Mouse (Mus musculus) intestine, embryonic 14.5 days (tissue): Measurements from ENCODE around the gene Tnpo1. TPM values are rescaled to one million over a fixed set of nuclear protein-coding genes. Genes with fewer than 3 reads are reported as not detected.
"Not testable (repeated sequence)": the region's sequence is repeated elsewhere in the genome, so short reads cannot be mapped to it uniquely, and the experiment has no call there.

ENCODE experiments used
- ATAC-seq: fragments of 200-750 bp; cut with Nextera tagmentation; replicated peaks from 2 replicates; pipeline ENCODE4 v1.8.0; 2017; ENCODE audit warnings: low read depth, moderate number of reproducible peaks, moderate TSS enrichment, moderate library complexity; ENCODE audit not compliant: low FRiP score, low TSS enrichment
- DNase-seq: peaks from one replicate; pipeline ENCODE4 v3.0.0-alpha.2; 2018; ENCODE audit warnings: low spot score
- H3K27ac ChIP-seq: fragments of 300-500 bp; sonication (generic); 2 replicates; pipeline ENCODE4 v1.5.1; 2014; ENCODE audit warnings: low read depth, mild to moderate bottlenecking, control low read depth
- H3K27me3 ChIP-seq: fragments of 300-500 bp; sonication (generic); replicated peaks from 2 replicates; pipeline ENCODE4 v1.6.1; 2014; ENCODE audit warnings: low read length, control low read depth; ENCODE audit not compliant: control insufficient read depth, insufficient read depth
- H3K36me3 ChIP-seq: fragments of 300-500 bp; sonication (generic); 2 replicates; pipeline ENCODE4 v1.6.1; 2014; ENCODE audit warnings: low read length, control low read depth; ENCODE audit not compliant: control insufficient read depth, insufficient read depth
- H3K4me1 ChIP-seq: fragments of 300-500 bp; sonication (generic); replicated peaks from 2 replicates; pipeline ENCODE4 v1.6.1; 2014; ENCODE audit warnings: low read length, control low read depth, mixed read lengths; ENCODE audit not compliant: control insufficient read depth, insufficient read depth
- H3K4me2 ChIP-seq: fragments of 300-500 bp; sonication (generic); 2 replicates; pipeline ENCODE4 v1.6.1; 2014; ENCODE audit warnings: low read length
- H3K4me3 ChIP-seq: fragments of 300-500 bp; sonication (generic); 2 replicates; pipeline ENCODE4 v1.5.1; 2014; ENCODE audit warnings: low read depth, low read length, control low read depth, mixed read lengths
- H3K9ac ChIP-seq: fragments of 300-500 bp; sonication (generic); 2 replicates; pipeline ENCODE4 v1.6.1; 2014; ENCODE audit warnings: mild to moderate bottlenecking, low read length
- H3K9me3 ChIP-seq: fragments of 300-500 bp; sonication (generic); 2 replicates; pipeline ENCODE4 v1.6.1; 2016; ENCODE audit warnings: low read length, control low read depth; ENCODE audit not compliant: control insufficient read depth
- WGBS: fragments of 180-500 bp; shearing (Covaris S2); extraction: QIAGEN DNeasy Blood & Tissue Kit; methylation state at CpG from one replicate; pipeline ENCODE4 v1.1.7; 2014; 5-methylcytosine and 5-hydroxymethylcytosine counted together
- polyA plus RNA-seq: library from polyadenylated mRNA; unstranded; fragments of >200 nt; fragmentation: Nextera tagmentation; extraction: Ambion mirVana; gene quantifications from 2 replicates; pipeline ENCODE4 v1.2.1, GENCODE M21; 2014

The Tnpo1 gene
- polyA plus RNA-seq, 1 experiment from 2014 or later, result 53.1 TPM

- ATAC-seq (no peak), DNase-seq (no peak)
- WGBS, result 86% methylated on average over 5 of the region's 5 CpGs
- Histone ChIP-seq H3K4me3 (no peak overlapping the region), H3K36me3 (peaks cover 26% of the 10 kb centered on the region), H3K27me3 (no peaks in the 10 kb centered on the region), H3K9me3 (no peaks in the 10 kb centered on the region), H3K4me1 (no peaks in the 10 kb centered on the region), H3K4me2 (no peak overlapping the region), H3K27ac (no peak overlapping the region), H3K9ac (no peak overlapping the region)
Measured at GRCm38 (mm10) chr13:98835740-98836139, 90.4 kb downstream of the Tnpo1 start.

- Histone ChIP-seq H3K4me3 (no peak overlapping the region), H3K4me1 (no peaks in the 10 kb centered on the region), H3K27ac (no peak overlapping the region), H3K4me2 (no peak overlapping the region), H3K9me3 (no peaks in the 10 kb centered on the region), H3K27me3 (no peaks in the 10 kb centered on the region), H3K9ac (no peak overlapping the region), H3K36me3 (peaks cover 16% of the 10 kb centered on the region)
- DNase-seq, result no peak
- no peak for ATAC-seq
- WGBS, result 81% methylated on average over 3 of the region's 3 CpGs
Measured at GRCm38 (mm10) chr13:98834723-98835122, 91.5 kb downstream of the Tnpo1 start.

- H3K4me1 ChIP-seq, result no peaks in the 10 kb centered on the region
- ATAC-seq, result 0 out of 2 replicates have a peak, but pooled peaks have one; percentile 39
- 45% methylated on average over 1 of the region's 1 CpGs for WGBS
Measured at GRCm38 (mm10) chr13:98834199-98834598, 92.0 kb downstream of the Tnpo1 start.

DNA sequence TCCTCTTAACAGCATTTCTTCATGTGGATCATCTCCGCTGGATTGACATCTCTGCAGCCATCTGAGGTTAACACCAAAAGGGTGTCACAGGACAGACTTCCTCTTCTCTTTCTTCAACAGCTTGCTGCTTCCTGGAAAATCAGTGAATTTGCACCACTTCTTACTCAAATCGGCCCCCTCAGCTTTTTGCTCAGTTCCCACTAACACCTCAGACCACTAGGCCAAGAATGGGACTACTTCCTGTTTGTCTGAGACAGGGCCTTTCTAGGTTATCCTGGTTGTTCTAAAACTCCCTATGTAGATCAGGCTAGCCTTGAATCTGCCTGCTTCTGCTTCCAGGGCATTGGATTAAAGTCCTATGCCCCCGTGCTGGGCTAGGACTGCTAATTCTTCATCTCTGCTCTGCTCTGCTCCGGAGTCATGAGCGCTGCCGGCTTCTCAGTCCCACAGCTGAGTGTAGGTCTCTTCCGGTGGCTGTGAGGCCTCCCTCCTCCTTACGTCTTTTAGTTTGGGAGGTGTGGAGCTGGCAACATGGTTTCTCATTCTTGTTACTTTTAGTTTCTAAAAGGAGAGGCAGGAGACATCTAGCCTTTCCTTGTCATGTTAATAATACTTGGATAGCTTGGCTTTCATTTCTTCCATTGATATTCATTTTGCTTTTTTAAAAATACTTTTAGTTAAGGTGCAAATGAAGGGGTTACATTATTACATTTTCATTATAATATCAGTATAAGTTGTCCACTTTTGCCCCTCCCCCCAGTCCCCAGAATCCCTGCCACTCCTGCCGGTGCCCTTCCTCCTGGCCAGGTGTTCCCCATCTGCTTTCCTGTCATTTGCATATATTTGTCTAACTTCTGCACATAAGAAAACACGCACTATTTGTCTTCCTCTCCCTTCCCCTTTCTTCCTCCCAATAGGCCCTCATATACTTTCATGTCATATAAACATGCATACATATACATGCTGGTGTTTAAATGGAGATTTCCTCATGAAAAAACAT lies 93.4 kb downstream of the Tnpo1 start:
- ATAC-seq, result no peak
- 75% methylated on average over 10 of the region's 10 CpGs for WGBS
- peaks cover 5% of the 10 kb centered on the region; the same call in 1 of the 2 replicates for H3K36me3 ChIP-seq
- H3K4me1 ChIP-seq, result no peaks in the 10 kb centered on the region
- H3K27me3 ChIP-seq, result no peaks in the 10 kb centered on the region
- H3K9me3 ChIP-seq, result no peaks in the 10 kb centered on the region
- no peak for DNase-seq
- H3K27ac ChIP-seq, result no peak overlapping the region
- no peak overlapping the region for H3K4me3 ChIP-seq
- no peak overlapping the region for H3K9ac ChIP-seq
- no peak overlapping the region for H3K4me2 ChIP-seq

More at GRCm38 (mm10) chr13:98834199-98834598, 92.0 kb downstream of the Tnpo1 start:
- no peak overlapping the region for H3K4me2 ChIP-seq
- H3K36me3 ChIP-seq, result peaks cover 13% of the 10 kb centered on the region
- no peak overlapping the region for H3K4me3 ChIP-seq
- no peak overlapping the region for H3K9ac ChIP-seq
- DNase-seq, result no peak
- H3K27ac ChIP-seq, result no peak overlapping the region
- no peaks in the 10 kb centered on the region for H3K27me3 ChIP-seq
- H3K9me3 ChIP-seq, result no peaks in the 10 kb centered on the region

- not testable (repeated sequence) for H3K36me3 ChIP-seq, H3K4me3 ChIP-seq, H3K27me3 ChIP-seq, ATAC-seq, H3K4me1 ChIP-seq, H3K27ac ChIP-seq, H3K4me2 ChIP-seq, DNase-seq, H3K9me3 ChIP-seq, H3K9ac ChIP-seq
- WGBS, result 94% methylated on average over 6 of the region's 6 CpGs
Measured at GRCm38 (mm10) chr13:98829026-98829425, 97.2 kb downstream of the Tnpo1 start.

DNA sequence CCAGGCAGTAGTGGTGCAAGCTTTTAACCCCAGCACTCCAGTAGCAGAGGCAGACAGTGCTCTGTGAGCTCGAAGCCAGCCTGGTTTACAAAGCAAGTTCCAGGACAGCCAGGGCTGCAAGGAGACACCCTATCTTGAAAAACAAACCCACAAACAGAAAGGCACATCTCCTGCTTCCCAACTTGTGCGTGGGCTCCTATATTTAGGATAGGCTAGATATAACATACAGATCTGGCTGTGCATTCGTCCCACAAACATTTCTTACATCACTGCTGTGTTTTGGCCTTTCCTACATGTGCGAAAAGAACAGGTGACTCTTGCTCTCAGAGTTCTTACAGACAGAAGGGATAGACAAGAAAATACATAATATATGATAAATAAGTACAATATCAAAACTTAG lies 100.6 kb downstream of the Tnpo1 start:
- no peak overlapping the region for H3K4me2 ChIP-seq
- H3K4me1 ChIP-seq, result no peaks in the 10 kb centered on the region
- ATAC-seq, result no peak
- WGBS, result 73% methylated on average over 4 of the region's 4 CpGs
- no peak for DNase-seq
- H3K27ac ChIP-seq, result no peak overlapping the region
- no peaks in the 10 kb centered on the region for H3K27me3 ChIP-seq
- H3K9ac ChIP-seq, result no peak overlapping the region
- no peak overlapping the region for H3K4me3 ChIP-seq
- no peaks in the 10 kb centered on the region for H3K36me3 ChIP-seq
- H3K9me3 ChIP-seq, result no peaks in the 10 kb centered on the region

- Histone ChIP-seq H3K4me3 (no peak overlapping the region), H3K4me1 (0 out of 2 replicates have a peak, but pooled peaks cover 2% of the 10 kb centered on the region), H3K27me3 (no peaks in the 10 kb centered on the region), H3K27ac (no peak overlapping the region; the same call in 1 of the 2 replicates), H3K4me2 (no peak overlapping the region), H3K36me3 (no peaks in the 10 kb centered on the region), H3K9ac (no peak overlapping the region), H3K9me3 (no peaks in the 10 kb centered on the region)
- DNase-seq (no peak), ATAC-seq (no peak)
- 54% methylated on average over 2 of the region's 2 CpGs for WGBS
Measured at GRCm38 (mm10) chr13:98819094-98819493, 107.1 kb downstream of the Tnpo1 start.

DNA sequence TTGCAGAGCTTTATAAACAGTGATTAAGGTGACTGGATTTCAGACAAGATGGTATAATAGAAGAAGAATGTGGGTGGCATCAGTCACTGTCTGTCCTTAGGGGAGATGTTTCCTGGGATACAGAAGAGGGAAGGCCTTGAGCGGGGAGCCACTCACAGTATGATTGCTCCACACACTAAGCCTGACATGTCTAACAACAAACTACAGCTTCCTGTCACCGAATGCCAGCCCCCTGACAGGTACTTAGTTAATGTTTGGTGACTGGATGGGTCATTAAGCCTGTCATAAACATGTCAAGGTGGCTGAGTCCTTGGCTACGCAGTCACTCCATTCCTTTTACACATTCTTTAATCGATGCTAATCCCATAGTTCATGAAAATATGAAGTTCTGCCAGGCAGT lies 108.0 kb downstream of the Tnpo1 start:
- H3K4me2 ChIP-seq, result no peak overlapping the region
- no peak overlapping the region for H3K27ac ChIP-seq
- no peaks in the 10 kb centered on the region for H3K9me3 ChIP-seq
- no peaks in the 10 kb centered on the region for H3K36me3 ChIP-seq
- DNase-seq (no peak), ATAC-seq (no peak)
- peaks cover 7% of the 10 kb centered on the region for H3K4me1 ChIP-seq
- no peak overlapping the region for H3K9ac ChIP-seq
- WGBS, result 44% methylated on average over 4 of the region's 4 CpGs
- H3K27me3 ChIP-seq, result no peaks in the 10 kb centered on the region
- no peak overlapping the region for H3K4me3 ChIP-seq
